Mouse (Mus musculus): ENCODE data around the gene Ccdc137. TPM values are rescaled to one million over a fixed set of nuclear protein-coding genes. Genes with fewer than 3 reads are reported as not detected.
A peak's percentile ranks its signal among the peaks of the same experiment; 100 is the strongest.

Gene Ccdc137
- polyA plus RNA-seq, 1 experiment from 2014 or later = 26.4 TPM

DNA sequence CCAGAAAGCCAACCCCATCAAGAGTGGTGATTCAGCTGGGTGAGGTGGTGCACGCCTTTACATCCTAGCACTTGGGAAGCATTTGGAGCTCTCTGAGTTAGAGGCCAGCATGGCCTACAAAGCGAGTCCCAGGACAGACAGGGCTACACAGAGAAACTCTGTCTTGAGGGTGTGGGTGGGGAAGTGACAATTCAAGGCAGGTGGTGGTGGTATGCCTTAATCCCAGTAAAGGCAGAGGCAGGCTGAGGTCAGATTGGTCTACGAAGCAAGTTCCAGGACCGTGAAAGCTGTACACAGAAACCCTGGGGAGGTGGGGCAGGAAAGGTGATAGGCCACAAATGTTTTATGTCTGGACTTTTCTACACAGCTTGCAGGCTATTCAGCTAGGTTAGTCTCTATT lies 3.0 kb upstream of the Ccdc137 start:
- no peak overlapping the region for H3K9ac ChIP-seq (ENCODE audit: low read length)
- DNase-seq (ENCODE audit: low spot score) (no peak), ATAC-seq (ENCODE audit: insufficient read depth, low FRiP score, low TSS enrichment) (no peak)
- peaks cover 7% of the 10 kb centered on the region; the same call in 1 of the 2 replicates for H3K4me1 ChIP-seq (ENCODE audit: control insufficient read depth, insufficient read depth, low read length)
- H3K4me2 ChIP-seq (ENCODE audit: low read depth) = no peak overlapping the region
- no peak overlapping the region for H3K27ac ChIP-seq (ENCODE audit: low read depth, low read length)
- WGBS = 91% methylated on average over 4 of the region's 4 CpGs
- H3K36me3 ChIP-seq (ENCODE audit: control insufficient read depth, insufficient read depth, low read length) = no peaks in the 10 kb centered on the region
- no peak overlapping the region for H3K4me3 ChIP-seq (ENCODE audit: low read depth, low read length)
- no peaks in the 10 kb centered on the region for H3K9me3 ChIP-seq (ENCODE audit: control insufficient read depth, low read length)
- H3K27me3 ChIP-seq (ENCODE audit: control insufficient read depth, insufficient read depth, low read length) = no peaks in the 10 kb centered on the region

DNA sequence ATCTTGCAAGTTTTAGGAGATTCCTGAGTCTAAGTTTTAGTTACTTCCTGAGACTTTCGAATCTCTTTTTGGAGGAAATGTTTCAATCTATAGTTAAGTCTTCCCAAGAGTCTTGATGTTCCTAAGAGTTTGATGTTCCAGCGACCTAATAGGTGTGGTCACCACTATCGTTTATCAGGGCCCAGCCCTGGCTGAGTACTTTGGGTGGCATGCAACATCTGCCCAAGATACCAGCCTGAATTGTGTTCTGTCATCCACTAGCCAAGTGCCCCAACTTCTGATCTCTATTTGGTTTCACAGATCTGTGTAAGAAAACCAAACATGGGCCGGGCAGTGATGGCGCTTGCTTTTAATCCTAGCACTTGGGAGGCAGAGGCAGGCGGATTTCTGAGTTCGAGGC lies 2.5 kb upstream of the Ccdc137 start:
- Histone ChIP-seq H3K4me3 (ENCODE audit: low read depth, low read length) (no peak overlapping the region), H3K4me1 (ENCODE audit: control insufficient read depth, insufficient read depth, low read length) (peaks cover 7% of the 10 kb centered on the region; the same call in 1 of the 2 replicates), H3K9ac (ENCODE audit: low read length) (no peak overlapping the region), H3K4me2 (ENCODE audit: low read depth) (no peak overlapping the region), H3K27me3 (ENCODE audit: control insufficient read depth, insufficient read depth, low read length) (no peaks in the 10 kb centered on the region), H3K9me3 (ENCODE audit: control insufficient read depth, low read length) (no peaks in the 10 kb centered on the region), H3K27ac (ENCODE audit: low read depth, low read length) (no peak overlapping the region), H3K36me3 (ENCODE audit: control insufficient read depth, insufficient read depth, low read length) (no peaks in the 10 kb centered on the region)
- DNase-seq (ENCODE audit: low spot score) (no peak), ATAC-seq (ENCODE audit: insufficient read depth, low FRiP score, low TSS enrichment) (no peak)
- 96% methylated on average over 7 of the region's 7 CpGs for WGBS

DNA sequence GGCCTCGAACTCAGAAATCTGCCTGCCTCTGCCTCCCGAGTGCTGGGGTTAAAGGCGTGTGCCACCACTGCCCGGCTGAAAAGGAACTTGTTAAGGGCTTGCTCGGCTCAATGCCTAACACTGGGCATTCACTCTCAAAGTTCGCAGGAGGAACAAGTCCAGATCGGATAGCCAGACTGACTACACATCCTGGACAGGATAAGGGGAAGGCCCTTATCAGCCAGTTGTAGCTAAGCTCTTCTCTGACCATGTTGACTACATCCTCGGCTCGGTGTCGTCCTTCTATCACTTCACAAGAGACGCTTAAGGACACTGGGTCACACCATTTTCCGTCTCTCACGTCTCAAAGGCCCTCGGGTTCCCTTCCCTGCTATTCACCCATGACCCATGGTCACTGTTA lies 545 bp upstream of the Ccdc137 start:
- 33% methylated on average over 14 of the region's 14 CpGs for WGBS
- Histone ChIP-seq H3K9ac (ENCODE audit: low read length) (peak overlapping the region; percentile 86), H3K27ac (ENCODE audit: low read depth, low read length) (peak overlapping the region; percentile 54; the same call in 1 of the 2 replicates), H3K4me1 (ENCODE audit: control insufficient read depth, insufficient read depth, low read length) (peaks cover 7% of the 10 kb centered on the region; the same call in 1 of the 2 replicates), H3K4me2 (ENCODE audit: low read depth) (peak overlapping the region; percentile 96), H3K36me3 (ENCODE audit: control insufficient read depth, insufficient read depth, low read length) (peaks cover 10% of the 10 kb centered on the region; the same call in 1 of the 2 replicates), H3K27me3 (ENCODE audit: control insufficient read depth, insufficient read depth, low read length) (no peaks in the 10 kb centered on the region), H3K4me3 (ENCODE audit: low read depth, low read length) (peak overlapping the region; percentile 76), H3K9me3 (ENCODE audit: control insufficient read depth, low read length) (no peaks in the 10 kb centered on the region)
- DNase-seq (ENCODE audit: low spot score) = no peak
- ATAC-seq (ENCODE audit: insufficient read depth, low FRiP score, low TSS enrichment) = 0 out of 2 replicates have a peak, but pooled peaks have one; percentile 27

DNA sequence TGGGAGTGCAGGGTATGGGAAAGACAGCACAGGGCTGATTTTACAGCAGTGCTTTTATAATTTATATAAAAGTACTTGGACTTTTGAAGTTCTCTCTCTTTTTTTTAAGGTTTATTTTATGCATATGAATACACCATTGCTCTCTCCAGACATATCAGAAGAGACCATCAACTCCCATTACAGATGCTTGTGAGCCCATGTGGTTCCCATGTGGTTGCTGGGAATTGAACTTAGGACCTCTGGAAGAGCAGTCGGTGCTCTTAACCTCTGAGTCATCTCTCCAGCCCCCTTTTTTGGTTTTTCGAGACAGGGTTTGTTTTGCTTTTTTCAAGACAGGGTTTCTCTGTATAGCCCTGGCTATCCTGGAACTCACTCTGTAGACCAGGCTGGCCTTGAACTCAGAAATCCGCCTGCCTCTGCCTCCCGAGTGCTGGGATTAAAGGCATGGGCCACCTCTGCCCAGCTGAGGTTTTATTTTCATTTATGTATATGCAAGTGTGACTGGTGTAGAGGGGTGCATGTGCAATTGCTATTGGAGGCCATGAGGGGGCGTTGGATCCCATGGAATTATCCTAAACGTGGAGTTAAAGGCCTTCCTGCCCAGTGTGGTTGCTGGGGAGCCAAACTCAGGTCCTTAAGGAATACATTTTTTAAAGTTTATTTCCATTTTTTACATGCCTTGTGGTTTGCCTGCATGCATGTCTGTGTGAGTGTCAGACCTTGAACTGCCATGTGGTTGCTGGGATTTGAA lies 1.1 kb downstream of the Ccdc137 start:
- ATAC-seq (ENCODE audit: insufficient read depth, low FRiP score, low TSS enrichment) (no peak), DNase-seq (ENCODE audit: low spot score) (no peak)
- Histone ChIP-seq H3K36me3 (ENCODE audit: control insufficient read depth, insufficient read depth, low read length) (peaks cover 13% of the 10 kb centered on the region; the same call in 1 of the 2 replicates), H3K4me2 (ENCODE audit: low read depth) (peak overlapping the region; percentile 96), H3K9ac (ENCODE audit: low read length) (peak overlapping the region; percentile 86; the same call in 1 of the 2 replicates), H3K27ac (ENCODE audit: low read depth, low read length) (no peak overlapping the region), H3K27me3 (ENCODE audit: control insufficient read depth, insufficient read depth, low read length) (no peaks in the 10 kb centered on the region), H3K9me3 (ENCODE audit: control insufficient read depth, low read length) (no peaks in the 10 kb centered on the region), H3K4me1 (ENCODE audit: control insufficient read depth, insufficient read depth, low read length) (peaks cover 7% of the 10 kb centered on the region; the same call in 1 of the 2 replicates), H3K4me3 (ENCODE audit: low read depth, low read length) (peak overlapping the region; percentile 76)
- 69% methylated on average over 6 of the region's 6 CpGs for WGBS

- DNase-seq (ENCODE audit: low spot score) = no peak
- Histone ChIP-seq H3K4me3 (ENCODE audit: low read depth, low read length) (no peak overlapping the region), H3K27ac (ENCODE audit: low read depth, low read length) (no peak overlapping the region), H3K9ac (ENCODE audit: low read length) (no peak overlapping the region), H3K9me3 (ENCODE audit: control insufficient read depth, low read length) (no peaks in the 10 kb centered on the region), H3K4me2 (ENCODE audit: low read depth) (no peak overlapping the region), H3K36me3 (ENCODE audit: control insufficient read depth, insufficient read depth, low read length) (peaks cover 13% of the 10 kb centered on the region), H3K27me3 (ENCODE audit: control insufficient read depth, insufficient read depth, low read length) (no peaks in the 10 kb centered on the region), H3K4me1 (ENCODE audit: control insufficient read depth, insufficient read depth, low read length) (peaks cover 15% of the 10 kb centered on the region)
- ATAC-seq (ENCODE audit: insufficient read depth, low FRiP score, low TSS enrichment) = no peak
- 97% methylated on average over 2 of the region's 2 CpGs for WGBS
Observed at GRCm38 (mm10) chr11:120463536-120463935, 5.6 kb downstream of the Ccdc137 start.

DNA sequence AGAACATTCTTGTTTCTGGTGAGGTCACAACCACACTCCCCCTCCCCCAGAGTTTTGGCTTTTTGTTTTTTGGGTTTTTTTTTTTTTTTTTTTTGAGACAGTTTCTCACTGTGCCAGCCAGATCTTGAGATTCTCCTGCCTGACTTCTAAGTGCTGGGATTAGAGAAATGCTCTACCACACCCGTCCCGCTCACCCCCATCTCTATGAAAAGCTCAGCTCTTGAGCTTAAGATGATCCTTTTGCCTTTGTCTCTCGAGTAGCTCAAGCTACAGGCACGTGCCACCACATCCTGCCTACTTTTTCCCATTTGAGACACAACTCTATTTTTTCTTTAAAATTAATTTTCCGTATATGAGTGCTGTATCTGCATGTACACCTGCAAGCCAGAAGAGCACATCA lies 6.5 kb downstream of the Ccdc137 start:
- H3K9ac ChIP-seq (ENCODE audit: low read length) = no peak overlapping the region
- ATAC-seq (ENCODE audit: insufficient read depth, low FRiP score, low TSS enrichment) (no peak), DNase-seq (ENCODE audit: low spot score) (no peak)
- 91% methylated on average over 5 of the region's 5 CpGs for WGBS
- H3K36me3 ChIP-seq (ENCODE audit: control insufficient read depth, insufficient read depth, low read length) = peaks cover 13% of the 10 kb centered on the region
- H3K4me2 ChIP-seq (ENCODE audit: low read depth) = no peak overlapping the region
- H3K27me3 ChIP-seq (ENCODE audit: control insufficient read depth, insufficient read depth, low read length) = no peaks in the 10 kb centered on the region
- no peaks in the 10 kb centered on the region for H3K9me3 ChIP-seq (ENCODE audit: control insufficient read depth, low read length)
- peaks cover 12% of the 10 kb centered on the region for H3K4me1 ChIP-seq (ENCODE audit: control insufficient read depth, insufficient read depth, low read length)
- no peak overlapping the region for H3K27ac ChIP-seq (ENCODE audit: low read depth, low read length)
- H3K4me3 ChIP-seq (ENCODE audit: low read depth, low read length) = no peak overlapping the region

DNA sequence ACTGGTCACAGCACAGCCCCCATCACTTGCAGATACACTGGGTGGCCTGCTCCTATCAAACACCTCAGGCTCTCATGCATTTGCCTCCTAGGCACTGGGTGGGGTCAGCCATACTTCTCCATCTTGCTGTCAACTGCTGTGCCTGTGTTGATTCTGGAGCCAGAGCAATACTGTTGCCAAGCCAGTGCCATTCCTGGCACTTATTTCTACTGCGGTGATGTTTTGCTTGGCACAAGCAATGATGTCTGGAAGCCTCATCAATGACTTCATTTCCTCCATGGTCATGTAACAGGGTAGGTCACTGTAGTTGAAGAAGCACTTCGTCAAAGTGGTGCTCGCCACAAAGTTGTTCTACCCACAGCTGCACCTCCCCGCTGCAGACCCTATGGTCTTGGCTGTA lies 7.6 kb downstream of the Ccdc137 start:
- ATAC-seq (ENCODE audit: insufficient read depth, low FRiP score, low TSS enrichment) = no peak
- 96% methylated on average over 4 of the region's 4 CpGs for WGBS
- Histone ChIP-seq H3K4me1 (ENCODE audit: control insufficient read depth, insufficient read depth, low read length) (peaks cover 12% of the 10 kb centered on the region), H3K9ac (ENCODE audit: low read length) (no peak overlapping the region), H3K9me3 (ENCODE audit: control insufficient read depth, low read length) (no peaks in the 10 kb centered on the region), H3K4me3 (ENCODE audit: low read depth, low read length) (no peak overlapping the region), H3K36me3 (ENCODE audit: control insufficient read depth, insufficient read depth, low read length) (peaks cover 16% of the 10 kb centered on the region), H3K27ac (ENCODE audit: low read depth, low read length) (no peak overlapping the region), H3K4me2 (ENCODE audit: low read depth) (no peak overlapping the region), H3K27me3 (ENCODE audit: control insufficient read depth, insufficient read depth, low read length) (no peaks in the 10 kb centered on the region)
- DNase-seq (ENCODE audit: low spot score) = no peak

DNA sequence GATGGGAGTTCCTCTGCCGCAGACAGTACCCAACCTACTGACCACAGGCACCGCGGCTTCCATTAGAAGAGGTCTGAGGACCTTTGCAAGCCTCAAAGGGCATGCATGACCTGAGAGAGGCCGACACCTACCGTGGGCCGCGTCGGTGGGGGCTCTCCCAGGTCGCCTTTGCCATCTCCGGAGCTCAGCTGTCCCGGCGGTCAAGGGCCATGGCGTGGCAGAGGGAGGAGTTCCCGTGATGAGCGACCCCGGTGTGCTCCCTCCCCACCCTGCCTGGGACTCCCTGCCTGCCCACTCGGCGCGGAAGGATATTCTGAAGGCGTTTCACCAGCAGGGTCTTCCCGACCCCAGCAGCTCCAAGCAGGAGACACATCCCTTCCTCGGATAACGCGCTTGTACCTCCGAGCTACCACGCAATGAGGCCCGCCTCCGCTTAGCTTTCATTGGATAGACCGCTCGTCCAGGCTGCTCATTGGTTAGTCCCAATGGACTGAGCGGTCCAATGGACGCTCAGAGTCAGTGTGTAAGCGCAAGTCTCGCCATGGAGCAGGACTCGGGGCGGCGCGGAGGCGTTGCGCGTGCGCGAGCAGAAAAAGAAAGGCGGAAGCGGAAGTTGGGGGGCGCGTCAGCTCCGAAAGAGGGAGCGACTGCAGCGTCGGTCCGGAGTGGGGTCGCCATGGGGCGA lies 9.3 kb downstream of the Ccdc137 start, which contains the start of gene Arl16:
Arl16 (minus strand) TSS at position 557 of the 685 bp plus-strand sequence.
- Histone ChIP-seq H3K4me2 (ENCODE audit: low read depth) (peak within 1 kb of the TSS; percentile 93), H3K27me3 (ENCODE audit: control insufficient read depth, insufficient read depth, low read length) (no peaks in the 10 kb centered on the region), H3K36me3 (ENCODE audit: control insufficient read depth, insufficient read depth, low read length) (peaks cover 19% of the 10 kb centered on the region), H3K9me3 (ENCODE audit: control insufficient read depth, low read length) (no peaks in the 10 kb centered on the region), H3K4me1 (ENCODE audit: control insufficient read depth, insufficient read depth, low read length) (peaks cover 12% of the 10 kb centered on the region), H3K27ac (ENCODE audit: low read depth, low read length) (peak within 1 kb of the TSS; percentile 58; the same call in 1 of the 2 replicates), H3K9ac (ENCODE audit: low read length) (peak within 1 kb of the TSS; percentile 84), H3K4me3 (ENCODE audit: low read depth, low read length) (peak within 1 kb of the TSS; percentile 93)
- WGBS = under 1% methylated on average over 54 of the region's 54 CpGs
- ATAC-seq (ENCODE audit: insufficient read depth, low FRiP score, low TSS enrichment) (peak; percentile 100), DNase-seq (ENCODE audit: low spot score) (peak; percentile 99)
